14 mouse cellular contexts compared by ENCODE assay signal in the genomic region with DNA sequence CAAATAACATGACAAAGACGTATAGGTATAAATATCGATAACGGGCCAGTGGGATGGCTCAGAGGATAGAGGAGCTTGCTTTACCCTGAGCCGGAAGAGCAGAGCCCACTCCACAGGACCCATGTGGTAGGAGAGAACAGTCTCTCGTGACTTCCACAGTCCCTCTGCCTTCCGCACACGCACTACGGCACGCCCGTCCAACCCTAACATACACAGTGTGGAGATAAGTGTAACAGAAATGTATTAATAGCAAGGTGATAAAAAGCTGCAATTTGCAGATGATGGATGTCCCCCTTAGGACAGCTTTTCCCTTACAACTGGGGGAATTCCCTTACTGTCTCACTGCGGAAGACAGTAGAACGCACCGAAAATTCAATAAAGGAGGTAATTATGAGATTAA. TPM values are rescaled to one million over a fixed set of nuclear protein-coding genes. Genes with fewer than 3 reads are reported as not detected.
DNase-seq lines count a peak whose midpoint lies in the region; ATAC-seq and TF ChIP-seq lines count a peak whose summit lies in the region.
"Had no signal": no experiment of that assay in that cellular context is flagged by ENCODE, and none has a peak within 500 bp of the region (broad histone marks: within the 10 kb centered on the region; RNA-seq: fewer than 3 reads in every experiment).

No protein-coding gene starts in this region.

- TF ChIP-seq POLR2A in heart, adult 2 months (IDR thresholded peaks at IDR 0.05; ENCODE audit: insufficient read depth, low read depth, low read length) = no peak

- WGBS in heart, embryonic 13.5 days = 52% methylated on average over 13 of the region's 13 CpGs
- 68% methylated on average over 13 of the region's 13 CpGs for WGBS in heart, adult 2 months
- 57% methylated on average over 13 of the region's 13 CpGs for WGBS in lung, embryonic 16.5 days
- 44% methylated on average over 13 of the region's 13 CpGs for WGBS in liver, embryonic 13.5 days (ENCODE audit: insufficient replicate concordance)
- WGBS in stomach, postnatal 0 days = 39% methylated on average over 13 of the region's 13 CpGs

- intact Hi-C loops in heart, adult 2 months (cut with DNase I) = no loop called here

- DNase-seq in heart, adult 2 months = no peak
- no peak for DNase-seq in lung, postnatal 25 days (ENCODE audit: low spot score)
- DNase-seq in liver, embryonic 13.5 days = peak; percentile 23
- peak; percentile 27 for DNase-seq in stomach, postnatal 0 days (ENCODE audit: low spot score)
- DNase-seq in cerebellum, adult 8-10 months = no peak
- no peak for DNase-seq in cerebellum, postnatal 10 days
- DNase-seq: cerebellum, adult 9-10 months; heart, postnatal 14 days; kidney, adult 2 months; lung, postnatal 36 days had no signal

- H3K4me1 ChIP-seq in heart, embryonic 13.5 days = peaks cover 49% of the 10 kb centered on the region
- H3K4me1 ChIP-seq in heart, adult 2 months (ENCODE audit: control insufficient read depth, insufficient read depth, low read length) = no peaks in the 10 kb centered on the region; the same call in 1 of the 2 replicates
- peaks cover 12% of the 10 kb centered on the region for H3K4me1 ChIP-seq in lung, embryonic 16.5 days (replicated peaks; ENCODE audit: control insufficient read depth, insufficient read depth, low read length)
- H3K4me1 ChIP-seq in liver, embryonic 13.5 days (replicated peaks) = peaks cover 43% of the 10 kb centered on the region
- H3K4me1 ChIP-seq in stomach, postnatal 0 days (replicated peaks; ENCODE audit: control insufficient read depth, insufficient read depth) = 0 out of 2 replicates have a peak, but pooled peaks cover 3% of the 10 kb centered on the region
- H3K4me1 ChIP-seq: forebrain, embryonic 15.5 days; midbrain, embryonic 15.5 days had no signal

- no peaks in the 10 kb centered on the region for H3K27me3 ChIP-seq in heart, embryonic 13.5 days (replicated peaks)
- no peaks in the 10 kb centered on the region for H3K27me3 ChIP-seq in heart, adult 2 months (ENCODE audit: control insufficient read depth, insufficient read depth, low read length)
- no peaks in the 10 kb centered on the region for H3K27me3 ChIP-seq in lung, embryonic 16.5 days (ENCODE audit: control insufficient read depth, insufficient read depth, low read depth, low read length)
- no peaks in the 10 kb centered on the region for H3K27me3 ChIP-seq in liver, embryonic 13.5 days
- no peaks in the 10 kb centered on the region for H3K27me3 ChIP-seq in stomach, postnatal 0 days (ENCODE audit: control insufficient read depth, insufficient read depth, low read length)
- H3K27me3 ChIP-seq: forebrain, embryonic 15.5 days; midbrain, embryonic 15.5 days had no signal

- 0 out of 2 replicates have a peak overlapping the region, but pooled peaks have one; percentile 28 for H3K9ac ChIP-seq in heart, embryonic 13.5 days
- H3K9ac ChIP-seq in heart, adult 2 months (ENCODE audit: low read depth, low read length) = no peak overlapping the region
- H3K9ac ChIP-seq in lung, embryonic 16.5 days (ENCODE audit: low read length) = no peak overlapping the region
- peak overlapping the region; percentile 49; the same call in 1 of the 2 replicates for H3K9ac ChIP-seq in liver, embryonic 13.5 days
- no peak overlapping the region for H3K9ac ChIP-seq in stomach, postnatal 0 days (ENCODE audit: low read length)
- H3K9ac ChIP-seq: forebrain, embryonic 15.5 days; midbrain, embryonic 15.5 days had no signal

- no peaks in the 10 kb centered on the region; the same call in 1 of the 2 replicates for H3K79me2 ChIP-seq in heart, adult 2 months (replicated peaks; ENCODE audit: control insufficient read depth, insufficient read depth, low read length)

- no peak for TF ChIP-seq CTCF in heart, adult 2 months (IDR thresholded peaks at IDR 0.05)
- no peak for TF ChIP-seq CTCF in stomach, postnatal 0 days (IDR thresholded peaks at IDR 0.05; ENCODE audit: low read depth)

- no peaks in the 10 kb centered on the region for H3K9me3 ChIP-seq in heart, embryonic 13.5 days
- peaks cover 4% of the 10 kb centered on the region; the same call in 1 of the 2 replicates for H3K9me3 ChIP-seq in lung, embryonic 16.5 days (ENCODE audit: control insufficient read depth, low read length)
- H3K9me3 ChIP-seq in liver, embryonic 13.5 days (replicated peaks) = no peaks in the 10 kb centered on the region; the same call in 1 of the 2 replicates
- no peaks in the 10 kb centered on the region for H3K9me3 ChIP-seq in stomach, postnatal 0 days (ENCODE audit: control insufficient read depth, low read length)
- H3K9me3 ChIP-seq: forebrain, embryonic 15.5 days; midbrain, embryonic 15.5 days had no signal

- H3K4me3 ChIP-seq in heart, embryonic 13.5 days = no peak overlapping the region
- no peak overlapping the region for H3K4me3 ChIP-seq in heart, adult 2 months
- H3K4me3 ChIP-seq in lung, embryonic 16.5 days (ENCODE audit: low read length) = no peak overlapping the region
- H3K4me3 ChIP-seq in liver, embryonic 13.5 days (replicated peaks) = no peak overlapping the region
- no peak overlapping the region for H3K4me3 ChIP-seq in stomach, postnatal 0 days (ENCODE audit: low read depth, low read length)
- H3K4me3 ChIP-seq: forebrain, embryonic 15.5 days; midbrain, embryonic 15.5 days had no signal

- H3K36me3 ChIP-seq in heart, embryonic 13.5 days = peaks cover 5% of the 10 kb centered on the region; the same call in 1 of the 2 replicates
- H3K36me3 ChIP-seq in heart, adult 2 months (ENCODE audit: control insufficient read depth, insufficient read depth, low read length) = no peaks in the 10 kb centered on the region
- no peaks in the 10 kb centered on the region for H3K36me3 ChIP-seq in lung, embryonic 16.5 days (ENCODE audit: control insufficient read depth, insufficient read depth, low read length)
- H3K36me3 ChIP-seq in liver, embryonic 13.5 days = peaks cover 5% of the 10 kb centered on the region; the same call in 1 of the 2 replicates
- no peaks in the 10 kb centered on the region for H3K36me3 ChIP-seq in stomach, postnatal 0 days (ENCODE audit: control insufficient read depth, insufficient read depth, low read length)
- H3K36me3 ChIP-seq: forebrain, embryonic 15.5 days; midbrain, embryonic 15.5 days had no signal

- no peak for TF ChIP-seq EP300 in heart, adult 2 months (IDR thresholded peaks at IDR 0.05; ENCODE audit: insufficient read depth, low read depth, low read length)
- TF ChIP-seq EP300 in stomach, postnatal 0 days (optimal IDR thresholded peaks at IDR 0.05) = no peak

- H3K27ac ChIP-seq in heart, embryonic 13.5 days (replicated peaks) = peak overlapping the region; percentile 48
- no peak overlapping the region for H3K27ac ChIP-seq in heart, adult 2 months
- H3K27ac ChIP-seq in lung, embryonic 16.5 days (ENCODE audit: low read length) = peak overlapping the region; percentile 23; the same call in 1 of the 2 replicates
- H3K27ac ChIP-seq in liver, embryonic 13.5 days = peak overlapping the region; percentile 70
- no peak overlapping the region for H3K27ac ChIP-seq in stomach, postnatal 0 days (replicated peaks)
- H3K27ac ChIP-seq: forebrain, embryonic 15.5 days; midbrain, embryonic 15.5 days had no signal

- peak overlapping the region; percentile 36 for H3K4me2 ChIP-seq in heart, embryonic 13.5 days
- no peak overlapping the region for H3K4me2 ChIP-seq in lung, embryonic 16.5 days (ENCODE audit: low read depth, low read length)
- H3K4me2 ChIP-seq in liver, embryonic 13.5 days = peak overlapping the region; percentile 46
- H3K4me2 ChIP-seq in stomach, postnatal 0 days (replicated peaks; ENCODE audit: low read depth) = no peak overlapping the region
- H3K4me2 ChIP-seq: forebrain, embryonic 15.5 days; midbrain, embryonic 15.5 days had no signal

- ATAC-seq in heart, embryonic 13.5 days (ENCODE audit: extremely low read depth, insufficient number of reproducible peaks, low FRiP score, low TSS enrichment) = no peak; the same call in 1 of the 2 replicates
- ATAC-seq in lung, embryonic 16.5 days (ENCODE audit: low read depth) = no peak
- peak; percentile 84 for ATAC-seq in liver, embryonic 13.5 days (ENCODE audit: low read depth)
- 0 out of 2 replicates have a peak, but pooled peaks have one; percentile 33 for ATAC-seq in stomach, postnatal 0 days (ENCODE audit: low FRiP score, low TSS enrichment)
- ATAC-seq: forebrain, embryonic 15.5 days; midbrain, embryonic 15.5 days had no signal

RNA-seq across cellular contexts. Expression of a gene that starts 25.1 kb away (rescaled TPM):
- polyA plus RNA-seq in heart, embryonic 13.5 days (2015; fragmentation: Nextera tagmentation; extraction: Ambion mirVana) = 7.0 and 8.0 TPM in 2 replicates
- total RNA-seq in heart, adult 2 months (2021) = 10 to 100 TPM; 55.8 to 70.6 TPM
- polyA plus RNA-seq in heart, adult 2 months (2012; rRNA removed) = 54.9 and 68.2 TPM in 2 replicates
- 6.7 TPM in 2 replicates for polyA plus RNA-seq in lung, embryonic 16.5 days (2015; fragmentation: Nextera tagmentation; extraction: Ambion mirVana)
- 1.6 TPM in 2 replicates for polyA plus RNA-seq in liver, embryonic 13.5 days (2015; fragmentation: Nextera tagmentation; extraction: Ambion mirVana)
- polyA plus RNA-seq in stomach, postnatal 0 days (2015; fragmentation: Nextera tagmentation; extraction: Ambion mirVana) = 3.0 and 3.2 TPM in 2 replicates

Comparison
In these comparisons a context has a peak if more than half of its experiments do, and no peak if none do; other contexts are left out.
1. H3K27ac ChIP-seq: peak in heart, embryonic 13.5 days (single experiment), lung, embryonic 16.5 days (single experiment) and liver, embryonic 13.5 days (single experiment); none in heart, adult 2 months (single experiment) and stomach, postnatal 0 days (single experiment).
2. H3K9ac ChIP-seq: peak in heart, embryonic 13.5 days (single experiment) and liver, embryonic 13.5 days (single experiment); none in heart, adult 2 months (single experiment), lung, embryonic 16.5 days (single experiment) and stomach, postnatal 0 days (single experiment).
3. ATAC-seq: peak in liver, embryonic 13.5 days (single experiment) and stomach, postnatal 0 days (single experiment); none in heart, embryonic 13.5 days (single experiment) and lung, embryonic 16.5 days (single experiment).
4. H3K4me2 ChIP-seq: peak in heart, embryonic 13.5 days (single experiment) and liver, embryonic 13.5 days (single experiment); none in lung, embryonic 16.5 days (single experiment) and stomach, postnatal 0 days (single experiment).
5. DNase-seq: peak in liver, embryonic 13.5 days (single experiment) and stomach, postnatal 0 days (single experiment); none in heart, adult 2 months (0 of 2), lung, postnatal 25 days (single experiment), cerebellum, adult 8-10 months (single experiment) and cerebellum, postnatal 10 days (0 of 2).